Mouse (Mus musculus) megakaryocyte, embryonic 14.5 days (primary cell): ENCODE data around the gene Laptm4a. TPM values are rescaled to one million over a fixed set of nuclear protein-coding genes. Genes with fewer than 3 reads are reported as not detected.

Source experiments
- H3K27me3 ChIP-seq: replicated peaks from 2 replicates; pipeline ENCODE3; 2012; ENCODE audit warnings: inconsistent platforms
- H3K36me3 ChIP-seq: replicated peaks from 2 replicates; pipeline ENCODE3; 2012; ENCODE audit warnings: low read length, inconsistent platforms, mixed read lengths
- H3K4me1 ChIP-seq: 2 replicates; pipeline ENCODE4 v1.6.1; 2012; ENCODE audit warnings: inconsistent platforms
- H3K4me3 ChIP-seq: replicated peaks from 2 replicates; pipeline ENCODE3; 2012; ENCODE audit warnings: moderate library complexity, mild to moderate bottlenecking, inconsistent platforms
- H3K9me3 ChIP-seq: 2 replicates; pipeline ENCODE4 v1.6.1; 2012; ENCODE audit warnings: inconsistent platforms
- FLI1 ChIP-seq: IDR thresholded peaks from 2 replicates; pipeline ENCODE4 v1.6.1; 2012; ENCODE audit warnings: low read length, inconsistent platforms, mixed read lengths
- GATA1 ChIP-seq: IDR thresholded peaks from 3 replicates; pipeline ENCODE4 v1.6.1; 2012; ENCODE audit warnings: mixed read lengths, low read length, inconsistent platforms, borderline replicate concordance
- polyA plus RNA-seq: library from polyadenylated mRNA; stranded (reverse); fragments of >175 nt; gene quantifications from 2 replicates; pipeline ENCODE4 v1.2.3, GENCODE M21; 2012; ENCODE audit warnings: low replicate concordance; ENCODE audit not compliant: insufficient read depth

Gene Laptm4a
- polyA plus RNA-seq = 10.3 and 34.8 TPM in 2 replicates

- Histone ChIP-seq H3K27me3 (no peaks in the 10 kb centered on the region), H3K4me3 (peak within 1 kb of the TSS; percentile 97), H3K9me3 (no peaks in the 10 kb centered on the region), H3K4me1 (peaks cover 53% of the 10 kb centered on the region), H3K36me3 (peaks cover 24% of the 10 kb centered on the region)
- TF ChIP-seq GATA1 = no peak
- TF ChIP-seq FLI1 = no peak
Observed at GRCm38 (mm10) chr12:8921394-8922368, at the start of gene Laptm4a. Gene Laptm4a, plus strand, starts transcription at chr12:8921664.

- Histone ChIP-seq H3K27me3 (peaks cover 71% of the 10 kb centered on the region), H3K4me3 (no peak overlapping the region), H3K9me3 (no peaks in the 10 kb centered on the region), H3K4me1 (no peaks in the 10 kb centered on the region), H3K36me3 (no peaks in the 10 kb centered on the region)
- TF ChIP-seq GATA1 (no peak), FLI1 (no peak)
Observed at GRCm38 (mm10) chr12:8875583-8875982, 45.9 kb upstream of the Laptm4a start.

- no peak for TF ChIP-seq FLI1
- no peak for TF ChIP-seq GATA1
- peaks cover 76% of the 10 kb centered on the region for H3K27me3 ChIP-seq
- no peaks in the 10 kb centered on the region for H3K4me1 ChIP-seq
- H3K4me3 ChIP-seq = no peak overlapping the region
- H3K9me3 ChIP-seq = no peaks in the 10 kb centered on the region
- no peaks in the 10 kb centered on the region for H3K36me3 ChIP-seq
Observed at GRCm38 (mm10) chr12:8876865-8877264, 44.6 kb upstream of the Laptm4a start.

- Histone ChIP-seq H3K36me3 (no peaks in the 10 kb centered on the region), H3K4me3 (no peak overlapping the region), H3K9me3 (no peaks in the 10 kb centered on the region), H3K4me1 (no peaks in the 10 kb centered on the region), H3K27me3 (peaks cover 80% of the 10 kb centered on the region)
- no peak for TF ChIP-seq FLI1
- TF ChIP-seq GATA1 = no peak
Observed at GRCm38 (mm10) chr12:8877413-8877812, 44.1 kb upstream of the Laptm4a start.

DNA sequence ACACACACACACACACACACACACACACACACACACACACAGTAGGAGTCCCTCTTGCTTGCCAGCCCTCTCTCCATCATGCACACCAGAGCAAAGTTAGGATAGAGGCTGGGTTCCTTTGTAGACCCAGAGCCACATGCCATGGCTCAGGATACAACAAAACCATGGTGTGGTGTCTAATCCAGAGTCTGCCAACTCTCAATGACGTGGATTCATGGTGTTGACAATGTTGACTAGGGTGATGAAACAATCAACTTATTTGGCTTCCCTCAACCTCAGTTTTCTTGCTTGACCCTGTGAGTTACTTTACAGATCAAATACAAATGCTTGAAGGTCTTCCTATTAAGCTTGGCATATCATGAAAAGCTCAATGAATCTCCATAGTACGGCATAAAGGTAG lies 42.7 kb upstream of the Laptm4a start:
- H3K9me3 ChIP-seq = no peaks in the 10 kb centered on the region
- no peak for TF ChIP-seq GATA1
- TF ChIP-seq FLI1 = no peak
- peaks cover 76% of the 10 kb centered on the region for H3K27me3 ChIP-seq
- no peaks in the 10 kb centered on the region for H3K4me1 ChIP-seq
- H3K4me3 ChIP-seq = no peak overlapping the region
- no peaks in the 10 kb centered on the region for H3K36me3 ChIP-seq

GRCm38 (mm10) chr12:8879389-8879788 lies 42.1 kb upstream of the Laptm4a start:
- Histone ChIP-seq H3K4me1 (peaks cover 1% of the 10 kb centered on the region; the same call in 1 of the 2 replicates), H3K27me3 (peaks cover 75% of the 10 kb centered on the region), H3K36me3 (no peaks in the 10 kb centered on the region), H3K4me3 (no peak overlapping the region), H3K9me3 (no peaks in the 10 kb centered on the region)
- no peak for TF ChIP-seq FLI1
- no peak for TF ChIP-seq GATA1

GRCm38 (mm10) chr12:8881736-8882135 lies 39.7 kb upstream of the Laptm4a start:
- TF ChIP-seq FLI1 (no peak), GATA1 (no peak)
- peaks cover 79% of the 10 kb centered on the region for H3K27me3 ChIP-seq
- H3K36me3 ChIP-seq = no peaks in the 10 kb centered on the region
- H3K9me3 ChIP-seq = no peaks in the 10 kb centered on the region
- H3K4me1 ChIP-seq = peaks cover 6% of the 10 kb centered on the region; the same call in 1 of the 2 replicates
- no peak overlapping the region for H3K4me3 ChIP-seq

- no peak for TF ChIP-seq GATA1
- TF ChIP-seq FLI1 = no peak
- Histone ChIP-seq H3K36me3 (no peaks in the 10 kb centered on the region), H3K4me1 (peaks cover 6% of the 10 kb centered on the region; the same call in 1 of the 2 replicates), H3K4me3 (no peak overlapping the region), H3K9me3 (no peaks in the 10 kb centered on the region), H3K27me3 (peaks cover 81% of the 10 kb centered on the region)
Observed at GRCm38 (mm10) chr12:8882376-8882775, 39.1 kb upstream of the Laptm4a start.

GRCm38 (mm10) chr12:8884426-8885145 lies 36.9 kb upstream of the Laptm4a start:
- no peaks in the 10 kb centered on the region for H3K9me3 ChIP-seq
- peaks cover 12% of the 10 kb centered on the region for H3K4me1 ChIP-seq
- H3K27me3 ChIP-seq = peaks cover 63% of the 10 kb centered on the region
- no peak for TF ChIP-seq FLI1
- TF ChIP-seq GATA1 = no peak
- H3K36me3 ChIP-seq = no peaks in the 10 kb centered on the region
- no peak overlapping the region for H3K4me3 ChIP-seq
